ENCODE assay signal across 8 mouse cellular contexts in the genomic region with DNA sequence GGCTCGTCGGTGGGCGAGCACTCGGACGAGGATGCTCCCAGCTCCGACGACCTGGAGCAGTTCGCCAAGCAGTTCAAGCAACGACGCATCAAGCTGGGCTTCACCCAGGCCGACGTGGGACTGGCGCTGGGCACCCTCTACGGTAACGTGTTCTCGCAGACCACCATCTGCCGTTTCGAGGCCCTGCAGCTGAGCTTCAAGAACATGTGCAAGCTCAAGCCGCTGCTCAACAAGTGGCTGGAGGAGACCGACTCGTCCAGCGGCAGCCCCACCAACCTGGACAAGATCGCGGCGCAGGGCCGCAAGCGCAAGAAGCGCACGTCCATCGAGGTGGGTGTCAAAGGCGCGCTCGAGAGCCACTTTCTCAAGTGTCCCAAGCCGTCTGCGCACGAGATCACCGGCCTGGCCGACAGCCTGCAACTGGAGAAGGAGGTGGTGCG. TPM values are rescaled to one million over a fixed set of nuclear protein-coding genes. Genes with fewer than 3 reads are reported as not detected.
DNase-seq lines count a peak whose midpoint lies in the region; ATAC-seq lines count a peak whose summit lies in the region.

No protein-coding gene starts in this region.

- H3K9ac ChIP-seq in forebrain, embryonic 13.5 days, result peak overlapping the region; percentile 72

- peak overlapping the region; percentile 61 for H3K4me3 ChIP-seq in forebrain, embryonic 13.5 days
- peak overlapping the region; percentile 76 for H3K4me3 ChIP-seq in limb, embryonic 10.5 days

- under 1% methylated on average over 39 of the region's 39 CpGs for WGBS in forebrain, embryonic 13.5 days
- under 1% methylated on average over 39 of the region's 39 CpGs for WGBS in limb, embryonic 10.5 days

- H3K4me1 ChIP-seq in forebrain, embryonic 13.5 days, result peaks cover 61% of the 10 kb centered on the region
- peaks cover 38% of the 10 kb centered on the region for H3K4me1 ChIP-seq in limb, embryonic 10.5 days

- H3K27ac ChIP-seq in forebrain, embryonic 13.5 days, result peak overlapping the region; percentile 63; the same call in 1 of the 2 replicates
- H3K27ac ChIP-seq in limb, embryonic 10.5 days, result no peak overlapping the region

- no peaks in the 10 kb centered on the region for H3K36me3 ChIP-seq in forebrain, embryonic 13.5 days (ENCODE audit: poor library complexity, severe bottlenecking)
- H3K36me3 ChIP-seq in limb, embryonic 10.5 days, result no peaks in the 10 kb centered on the region

- no peaks in the 10 kb centered on the region for H3K9me3 ChIP-seq in forebrain, embryonic 13.5 days (replicated peaks)
- no peaks in the 10 kb centered on the region for H3K9me3 ChIP-seq in limb, embryonic 10.5 days (replicated peaks)

- peak; percentile 37 to 44 for DNase-seq in cerebellum, postnatal 10 days
- peak; percentile 21 to 25 for DNase-seq in B cell, adult 2 months
- DNase-seq in limb, embryonic 10.5 days (ENCODE audit: low spot score), result peak; percentile 73
- peak; percentile 63 for DNase-seq in retina, embryonic 14.5 days (ENCODE audit: low spot score)
- DNase-seq in layer of hippocampus, postnatal 10 days (ENCODE audit: low spot score in 2 of 2), result no peak
- DNase-seq in ovary, postnatal 14 days (ENCODE audit: low spot score), result no peak

- no peak for ATAC-seq in cerebellum, adult (ENCODE audit: insufficient number of reproducible peaks, low FRiP score, low TSS enrichment)
- 0 out of 2 replicates have a peak, but pooled peaks have one; percentile 0 for ATAC-seq in forebrain, embryonic 13.5 days

- H3K27me3 ChIP-seq in forebrain, embryonic 13.5 days, result peaks cover 89% of the 10 kb centered on the region
- H3K27me3 ChIP-seq in limb, embryonic 10.5 days (ENCODE audit: low read depth, poor library complexity, severe bottlenecking), result peaks cover 100% of the 10 kb centered on the region

- H3K4me2 ChIP-seq in forebrain, embryonic 13.5 days, result peak overlapping the region; percentile 88

RNA-seq across cellular contexts. Expression of a gene that starts 1.8 kb away (rescaled TPM):
- polyA plus RNA-seq in forebrain, embryonic 13.5 days (2015; fragmentation: Nextera tagmentation; extraction: Ambion mirVana), result 12.0 and 13.2 TPM in 2 replicates
- 0.04 and 0.13 TPM in 2 replicates for polyA plus RNA-seq in limb, embryonic 10.5 days (2016; fragmentation: Nextera tagmentation; extraction: Ambion mirVana)
- 10 to 100 TPM; 48.6 to 55.5 TPM for total RNA-seq in layer of hippocampus, postnatal 10 days (2021)

RNA-seq across cellular contexts. Expression of a gene that starts 35.0 kb away (rescaled TPM):
- 49.9 and 59.1 TPM in 2 replicates for polyA plus RNA-seq in forebrain, embryonic 13.5 days (2015; fragmentation: Nextera tagmentation; extraction: Ambion mirVana)
- 73.9 and 77.2 TPM in 2 replicates for polyA plus RNA-seq in limb, embryonic 10.5 days (2016; fragmentation: Nextera tagmentation; extraction: Ambion mirVana)
- 10 to 100 TPM; 17.8 to 18.5 TPM for total RNA-seq in layer of hippocampus, postnatal 10 days (2021)

RNA-seq across cellular contexts. Expression of a gene that starts 42.1 kb away (rescaled TPM):
- 2.6 and 3.2 TPM in 2 replicates for polyA plus RNA-seq in forebrain, embryonic 13.5 days (2015; fragmentation: Nextera tagmentation; extraction: Ambion mirVana)
- 7.7 and 10.1 TPM in 2 replicates for polyA plus RNA-seq in limb, embryonic 10.5 days (2016; fragmentation: Nextera tagmentation; extraction: Ambion mirVana)
- 1 to 10 TPM; 4.3 to 5.0 TPM for total RNA-seq in layer of hippocampus, postnatal 10 days (2021)

RNA-seq across cellular contexts. Expression of a gene that starts 47.8 kb away (rescaled TPM):
- 0.84 and 1.0 TPM in 2 replicates for polyA plus RNA-seq in forebrain, embryonic 13.5 days (2015; fragmentation: Nextera tagmentation; extraction: Ambion mirVana)
- polyA plus RNA-seq in limb, embryonic 10.5 days (2016; fragmentation: Nextera tagmentation; extraction: Ambion mirVana), result not detected in 2 replicates
- total RNA-seq in layer of hippocampus, postnatal 10 days (2021), result 1 to 10 TPM in 1 of 2 experiments, under 1 TPM in 1; 0.94 to 1.7 TPM

RNA-seq across cellular contexts. Expression of a gene that starts 56.1 kb away (rescaled TPM):
- 169 and 177 TPM in 2 replicates for polyA plus RNA-seq in forebrain, embryonic 13.5 days (2015; fragmentation: Nextera tagmentation; extraction: Ambion mirVana)
- 270 and 284 TPM in 2 replicates for polyA plus RNA-seq in limb, embryonic 10.5 days (2016; fragmentation: Nextera tagmentation; extraction: Ambion mirVana)
- 10 to 100 TPM; 36.8 to 41.3 TPM for total RNA-seq in layer of hippocampus, postnatal 10 days (2021)

Comparison
In these comparisons a context has a peak if more than half of its experiments do, and no peak if none do; other contexts are left out.
1. DNase-seq: peak in cerebellum, postnatal 10 days (2 of 2), B cell, adult 2 months (2 of 2), limb, embryonic 10.5 days (single experiment) and retina, embryonic 14.5 days (single experiment); none in layer of hippocampus, postnatal 10 days (0 of 2) and ovary, postnatal 14 days (single experiment).
2. RNA of a gene that starts 1.8 kb away (polyA plus RNA-seq): 12.0 to 13.2 TPM in forebrain, embryonic 13.5 days; 0.04 to 0.13 TPM in limb, embryonic 10.5 days; every median in the first group is over 10 times any median in the second.